Mouse (Mus musculus): ENCODE measurements around the gene Gm21776.
"Not testable (repeated sequence)": the region's sequence is repeated elsewhere in the genome, so short reads cannot be mapped to it uniquely, and the experiment has no call there.

Gene Gm21776

DNA sequence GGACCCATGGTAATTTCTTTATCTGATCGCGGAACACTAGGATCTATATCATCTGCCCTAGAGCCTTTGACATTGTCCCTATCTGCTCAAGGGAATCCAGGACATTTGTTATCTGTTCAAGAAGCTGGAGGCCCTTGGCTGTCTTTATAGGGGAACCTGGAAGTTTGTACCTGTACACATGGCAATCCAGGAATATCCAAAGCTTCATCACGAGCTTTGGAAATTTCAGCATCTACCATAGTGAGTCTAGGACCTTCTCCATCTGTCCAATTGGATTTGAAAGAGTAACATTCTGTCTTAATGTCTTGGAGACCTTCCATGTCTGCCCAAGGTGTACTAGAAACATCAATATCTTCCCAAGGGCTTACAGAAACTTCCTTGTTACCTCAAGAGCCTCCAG lies at the start of gene Gm21776:
Gene Gm21776 (plus strand): TSS at position 301 of the 400 bp plus-strand sequence.
- DNase-seq (ENCODE audit: low spot score in 2 of 2): not testable (repeated sequence)
